Mouse (Mus musculus) lung, postnatal 0 days (tissue): ENCODE measurements around the gene Hdc.
A peak's percentile ranks its signal among the peaks of the same experiment; 100 is the strongest.

Experiments
- CTCF ChIP-seq: IDR thresholded peaks from 2 replicates; pipeline ENCODE4 v1.5.1; 2016; ENCODE audit warnings: antibody characterized with exemption, mild to moderate bottlenecking
- EP300 ChIP-seq: IDR thresholded peaks from 2 replicates; pipeline ENCODE4 v1.6.1; 2016; ENCODE audit warnings: antibody characterized with exemption, mild to moderate bottlenecking, control low read depth

- TF ChIP-seq CTCF = peak; percentile 94
- TF ChIP-seq EP300 = no peak
Measured at GRCm38 (mm10) chr2:126593831-126594610, 25.1 kb downstream of the Hdc start.
